Mouse (Mus musculus) myocyte (in vitro differentiated cells): ENCODE measurements around the gene Crygn.

Experiments
- CEBPB ChIP-seq: IDR thresholded peaks from 2 replicates; pipeline ENCODE4 v1.6.1; 2011; ENCODE audit warnings: mild to moderate bottlenecking, moderate library complexity; ENCODE audit not compliant: poor library complexity, insufficient read depth, severe bottlenecking
- E2F4 ChIP-seq: IDR thresholded peaks from one replicate; pipeline ENCODE4 v1.6.1; 2011; ENCODE audit warnings: mild to moderate bottlenecking, control low read depth, moderate library complexity; ENCODE audit not compliant: insufficient read depth
- MAX ChIP-seq: IDR thresholded peaks from one replicate; pipeline ENCODE4 v1.6.1; 2011; ENCODE audit warnings: low read depth, mild to moderate bottlenecking, control low read depth
- MYOD1 ChIP-seq, 3 experiments: IDR thresholded peaks; one replicate each; pipeline ENCODE4 v1.6.1; 2011; ENCODE audit warnings: control low read depth in 2 of 3, low read depth in 2 of 3, mild to moderate bottlenecking in 2 of 3, moderate library complexity in 1 of 3; ENCODE audit not compliant: insufficient read length in 2 of 3, control insufficient read depth in 1 of 3
- MYOG ChIP-seq, 3 experiments: IDR thresholded peaks; one replicate each; pipeline ENCODE4 v1.6.1; 2011; ENCODE audit warnings: control low read depth in 2 of 3, low read depth in 2 of 3, mild to moderate bottlenecking in 2 of 3; ENCODE audit not compliant: insufficient read length in 2 of 3, control insufficient read depth in 1 of 3, insufficient read depth in 1 of 3
- POLR2A ChIP-seq: IDR thresholded peaks from one replicate; pipeline ENCODE4 v1.6.1; 2011; ENCODE audit warnings: low read depth, mild to moderate bottlenecking, control low read depth, moderate library complexity; ENCODE audit not compliant: insufficient read length
- POLR2AphosphoS2 ChIP-seq: IDR thresholded peaks from one replicate; pipeline ENCODE4 v1.6.1; 2011; ENCODE audit warnings: low read depth, control low read depth; ENCODE audit not compliant: insufficient read length
- SRF ChIP-seq: IDR thresholded peaks from one replicate; pipeline ENCODE4 v1.6.1; 2011; ENCODE audit warnings: low read depth; ENCODE audit not compliant: control insufficient read depth, insufficient read length
- TCF12 ChIP-seq: IDR thresholded peaks from one replicate; pipeline ENCODE4 v1.6.1; 2011; ENCODE audit warnings: mild to moderate bottlenecking, control low read depth; ENCODE audit not compliant: poor library complexity, insufficient read depth, severe bottlenecking
- TCF3 ChIP-seq: IDR thresholded peaks from one replicate; pipeline ENCODE4 v1.6.1; 2011; ENCODE audit warnings: low read depth, control low read depth; ENCODE audit not compliant: insufficient read length
- USF1 ChIP-seq: IDR thresholded peaks from one replicate; pipeline ENCODE4 v1.6.1; 2011; ENCODE audit warnings: low read depth, mild to moderate bottlenecking, control low read depth, moderate library complexity

- no peak for TF ChIP-seq POLR2A
- no peak for TF ChIP-seq TCF12
- no peak for TF ChIP-seq TCF3
- TF ChIP-seq USF1: no peak
- no peak for TF ChIP-seq CEBPB
- no peak for TF ChIP-seq POLR2AphosphoS2
- TF ChIP-seq MAX: no peak
- TF ChIP-seq SRF: no peak
- no peak for TF ChIP-seq E2F4
- no peak for TF ChIP-seq MYOD1 (IDR thresholded peaks at IDR 0.05; ENCODE audit: control insufficient read depth in 1 of 3, insufficient read length in 2 of 3, low read depth in 2 of 3)
- no peak for TF ChIP-seq MYOG (IDR thresholded peaks at IDR 0.05; ENCODE audit: control insufficient read depth in 1 of 3, insufficient read depth in 1 of 3, insufficient read length in 2 of 3, low read depth in 2 of 3)
Measured at GRCm38 (mm10) chr5:24724270-24724634, 33.6 kb downstream of the Crygn start.
